Mouse (Mus musculus) megakaryocyte, embryonic 14.5 days (primary cell): ENCODE measurements around the gene Fcgrt.

Experiments used
- FLI1 ChIP-seq: IDR thresholded peaks from 2 replicates; pipeline ENCODE4 v1.6.1; 2012; ENCODE audit warnings: low read length, inconsistent platforms, mixed read lengths
- GATA1 ChIP-seq: IDR thresholded peaks from 3 replicates; pipeline ENCODE4 v1.6.1; 2012; ENCODE audit warnings: mixed read lengths, low read length, inconsistent platforms, borderline replicate concordance

DNA sequence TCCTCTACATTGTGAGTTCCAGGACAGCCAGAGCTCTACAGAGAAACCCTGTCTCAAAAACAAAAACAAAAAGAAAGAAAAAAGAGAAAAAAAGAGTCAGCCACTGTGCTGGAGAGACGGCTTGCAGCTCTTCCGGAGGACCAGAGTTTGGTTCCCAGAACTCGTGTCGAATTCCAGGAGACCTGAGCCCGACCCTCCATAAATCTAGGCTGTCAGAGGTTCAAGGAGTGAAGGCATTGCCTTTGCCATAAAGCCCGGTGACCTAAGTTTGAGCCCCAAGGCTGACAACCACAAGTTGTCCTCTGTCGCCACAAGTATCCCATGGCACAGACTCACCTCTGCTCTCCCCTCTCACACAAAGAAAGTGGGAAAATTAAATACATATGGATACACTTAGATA lies 9.5 kb downstream of the Fcgrt start:
- TF ChIP-seq GATA1 (no peak), FLI1 (no peak)
